Mouse (Mus musculus) intestine, embryonic 14.5 days (tissue): ENCODE measurements around the gene Spred3. TPM values are rescaled to one million over a fixed set of nuclear protein-coding genes. Genes with fewer than 3 reads are reported as not detected.
"Not testable (repeated sequence)": the region's sequence is repeated elsewhere in the genome, so short reads cannot be mapped to it uniquely, and the experiment has no call there.

Experiments
- ATAC-seq: fragments of 200-750 bp; cut with Nextera tagmentation; replicated peaks from 2 replicates; pipeline ENCODE4 v1.8.0; 2017; ENCODE audit warnings: low read depth, moderate number of reproducible peaks, moderate TSS enrichment, moderate library complexity; ENCODE audit not compliant: low FRiP score, low TSS enrichment
- DNase-seq: peaks from one replicate; pipeline ENCODE4 v3.0.0-alpha.2; 2018; ENCODE audit warnings: low spot score
- H3K27ac ChIP-seq: fragments of 300-500 bp; sonication (generic); 2 replicates; pipeline ENCODE4 v1.5.1; 2014; ENCODE audit warnings: low read depth, mild to moderate bottlenecking, control low read depth
- H3K27me3 ChIP-seq: fragments of 300-500 bp; sonication (generic); replicated peaks from 2 replicates; pipeline ENCODE4 v1.6.1; 2014; ENCODE audit warnings: low read length, control low read depth; ENCODE audit not compliant: control insufficient read depth, insufficient read depth
- H3K36me3 ChIP-seq: fragments of 300-500 bp; sonication (generic); 2 replicates; pipeline ENCODE4 v1.6.1; 2014; ENCODE audit warnings: low read length, control low read depth; ENCODE audit not compliant: control insufficient read depth, insufficient read depth
- H3K4me1 ChIP-seq: fragments of 300-500 bp; sonication (generic); replicated peaks from 2 replicates; pipeline ENCODE4 v1.6.1; 2014; ENCODE audit warnings: low read length, control low read depth, mixed read lengths; ENCODE audit not compliant: control insufficient read depth, insufficient read depth
- H3K4me2 ChIP-seq: fragments of 300-500 bp; sonication (generic); 2 replicates; pipeline ENCODE4 v1.6.1; 2014; ENCODE audit warnings: low read length
- H3K4me3 ChIP-seq: fragments of 300-500 bp; sonication (generic); 2 replicates; pipeline ENCODE4 v1.5.1; 2014; ENCODE audit warnings: low read depth, low read length, control low read depth, mixed read lengths
- H3K9ac ChIP-seq: fragments of 300-500 bp; sonication (generic); 2 replicates; pipeline ENCODE4 v1.6.1; 2014; ENCODE audit warnings: mild to moderate bottlenecking, low read length
- H3K9me3 ChIP-seq: fragments of 300-500 bp; sonication (generic); 2 replicates; pipeline ENCODE4 v1.6.1; 2016; ENCODE audit warnings: low read length, control low read depth; ENCODE audit not compliant: control insufficient read depth
- WGBS: fragments of 180-500 bp; shearing (Covaris S2); extraction: QIAGEN DNeasy Blood & Tissue Kit; methylation state at CpG from one replicate; pipeline ENCODE4 v1.1.7; 2014; 5-methylcytosine and 5-hydroxymethylcytosine counted together
- polyA plus RNA-seq: library from polyadenylated mRNA; unstranded; fragments of >200 nt; fragmentation: Nextera tagmentation; extraction: Ambion mirVana; gene quantifications from 2 replicates; pipeline ENCODE4 v1.2.1, GENCODE M21; 2014

Gene Spred3
- polyA plus RNA-seq, 1 experiment from 2014 or later: 4.7 TPM

- DNase-seq: no peak
- H3K9ac ChIP-seq: no peak overlapping the region
- no peak for ATAC-seq
- H3K9me3 ChIP-seq: no peaks in the 10 kb centered on the region
- H3K36me3 ChIP-seq: no peaks in the 10 kb centered on the region
- no peaks in the 10 kb centered on the region for H3K4me1 ChIP-seq
- no peak overlapping the region for H3K27ac ChIP-seq
- H3K27me3 ChIP-seq: no peaks in the 10 kb centered on the region
- WGBS: 92% methylated on average over 15 of the region's 15 CpGs
- no peak overlapping the region for H3K4me2 ChIP-seq
- no peak overlapping the region for H3K4me3 ChIP-seq
These were observed 21.4 kb downstream of the Spred3 start for GRCm38 (mm10) chr7:29148771-29149170.

- Histone ChIP-seq H3K9me3 (no peaks in the 10 kb centered on the region), H3K27me3 (no peaks in the 10 kb centered on the region), H3K4me1 (no peaks in the 10 kb centered on the region), H3K36me3 (no peaks in the 10 kb centered on the region), H3K27ac (no peak overlapping the region), H3K4me3 (no peak overlapping the region), H3K9ac (no peak overlapping the region), H3K4me2 (no peak overlapping the region)
- 75% methylated on average over 7 of the region's 7 CpGs for WGBS
- ATAC-seq: 0 out of 2 replicates have a peak, but pooled peaks have one; percentile 32
- DNase-seq: no peak
These were observed 23.4 kb downstream of the Spred3 start for GRCm38 (mm10) chr7:29146625-29147367.

DNA sequence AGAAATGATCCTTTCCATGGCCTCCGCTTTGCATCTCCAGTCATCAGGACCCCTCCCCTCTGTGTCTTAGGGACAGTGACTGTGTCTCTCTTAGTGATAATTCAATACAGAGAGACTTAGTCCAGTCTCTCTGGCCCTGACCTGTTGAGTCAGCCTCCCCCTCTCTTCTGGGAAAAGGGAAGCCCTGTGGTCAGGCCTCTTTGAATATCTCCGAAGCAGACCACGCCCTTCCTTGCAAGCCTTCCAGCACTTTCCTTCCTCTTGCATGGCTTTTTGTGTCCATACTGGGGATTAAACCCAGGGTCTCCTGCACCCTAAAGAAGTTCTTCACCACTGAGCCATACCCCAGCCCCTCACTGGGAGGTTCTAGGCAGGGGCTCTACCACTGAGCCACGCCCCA, 26.2 kb downstream of the Spred3 start:
- no peak for DNase-seq
- Histone ChIP-seq H3K9me3 (no peaks in the 10 kb centered on the region), H3K36me3 (no peaks in the 10 kb centered on the region), H3K27me3 (no peaks in the 10 kb centered on the region), H3K27ac (no peak overlapping the region), H3K4me2 (no peak overlapping the region), H3K9ac (no peak overlapping the region), H3K4me3 (no peak overlapping the region), H3K4me1 (no peaks in the 10 kb centered on the region)
- 84% methylated on average over 3 of the region's 4 CpGs for WGBS
- ATAC-seq: no peak

- no peak overlapping the region for H3K9ac ChIP-seq
- 76% methylated on average over 8 of the region's 8 CpGs for WGBS
- DNase-seq: no peak
- no peak overlapping the region for H3K4me2 ChIP-seq
- no peaks in the 10 kb centered on the region for H3K36me3 ChIP-seq
- no peak for ATAC-seq
- H3K4me1 ChIP-seq: no peaks in the 10 kb centered on the region
- H3K27me3 ChIP-seq: no peaks in the 10 kb centered on the region
- H3K9me3 ChIP-seq: no peaks in the 10 kb centered on the region
- H3K4me3 ChIP-seq: no peak overlapping the region
- H3K27ac ChIP-seq: no peak overlapping the region
These were observed 28.8 kb downstream of the Spred3 start for GRCm38 (mm10) chr7:29141416-29141815.

- not testable (repeated sequence) for H3K36me3 ChIP-seq, H3K27me3 ChIP-seq, H3K9me3 ChIP-seq, H3K4me1 ChIP-seq, ATAC-seq, H3K4me2 ChIP-seq, H3K9ac ChIP-seq, DNase-seq, H3K4me3 ChIP-seq, H3K27ac ChIP-seq
- WGBS: 88% methylated on average over 3 of the region's 4 CpGs
These were observed 31.0 kb downstream of the Spred3 start for GRCm38 (mm10) chr7:29139237-29139636.

DNA sequence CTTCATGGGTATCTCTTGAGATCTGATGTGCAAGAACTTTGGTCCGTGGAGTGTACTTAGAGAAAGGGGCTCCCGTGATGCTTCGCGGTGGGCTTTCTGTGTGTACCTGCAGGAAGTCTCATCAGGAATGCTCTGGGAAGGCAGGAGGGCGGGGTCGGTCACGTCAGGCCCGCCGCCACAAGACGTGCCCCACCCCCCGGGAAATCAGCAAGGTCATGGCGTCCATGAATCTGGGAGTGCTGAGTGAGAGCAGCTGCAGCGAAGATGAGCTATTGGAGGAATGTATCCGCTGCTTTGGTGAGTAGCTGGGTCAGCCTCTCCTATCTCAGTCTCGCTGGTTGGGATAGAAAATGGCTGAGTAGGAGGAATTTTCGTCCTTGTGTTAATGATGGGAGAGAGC, 32.8 kb downstream of the Spred3 start:
- Histone ChIP-seq H3K9ac (no peak overlapping the region), H3K4me2 (no peak overlapping the region), H3K4me3 (no peak overlapping the region), H3K9me3 (no peaks in the 10 kb centered on the region), H3K27ac (no peak overlapping the region), H3K27me3 (no peaks in the 10 kb centered on the region), H3K4me1 (0 out of 2 replicates have a peak, but pooled peaks cover 10% of the 10 kb centered on the region), H3K36me3 (no peaks in the 10 kb centered on the region)
- whole genome bisulfite sequencing: 39% methylated on average over 16 of the region's 16 CpGs
- ATAC-seq (no peak), DNase-seq (no peak)

DNA sequence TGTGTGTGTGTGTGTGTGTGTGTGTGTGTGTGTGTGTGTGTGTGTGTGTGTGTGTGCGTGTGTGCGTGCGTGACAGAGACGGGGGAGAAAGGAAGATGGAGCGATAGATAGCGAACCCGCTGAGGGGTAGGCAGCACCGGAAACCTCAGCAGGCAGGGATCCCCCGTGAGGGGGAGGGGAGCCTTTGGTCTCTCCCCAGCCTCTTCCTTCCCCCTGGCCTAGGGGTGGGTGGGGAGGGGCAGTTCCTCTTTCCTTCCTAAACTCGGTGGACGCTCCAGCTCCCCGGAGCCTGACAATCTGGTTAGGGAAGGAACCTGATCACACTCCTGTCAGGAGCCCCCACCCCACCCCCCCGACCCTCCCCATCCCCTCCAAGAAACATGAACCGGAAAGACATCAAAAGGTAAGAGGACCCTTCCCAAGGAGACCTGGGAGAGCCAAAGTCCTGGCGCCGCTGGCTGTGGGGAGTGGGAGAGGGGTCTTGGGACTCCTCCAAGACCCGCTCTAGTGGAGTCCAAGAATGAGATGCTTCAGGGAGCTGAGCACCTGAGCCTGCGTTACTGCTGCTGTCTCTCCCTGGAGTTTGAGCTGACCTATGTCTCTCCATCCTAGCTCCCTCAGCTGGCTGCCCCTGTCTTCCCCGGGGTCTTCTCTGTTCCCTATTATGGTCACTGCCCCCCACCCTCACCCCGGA, 35.4 kb downstream of the Spred3 start, which contains the start of gene Rasgrp4:
Rasgrp4 (plus strand) TSS at position 159 of the 694 bp plus-strand sequence.
- no peaks in the 10 kb centered on the region for H3K36me3 ChIP-seq
- no peak within 1 kb of the TSS for H3K27ac ChIP-seq
- no peaks in the 10 kb centered on the region for H3K27me3 ChIP-seq
- peak within 1 kb of the TSS; percentile 16; the same call in 1 of the 2 replicates for H3K9ac ChIP-seq
- 0 out of 2 replicates have a peak, but pooled peaks cover 10% of the 10 kb centered on the region for H3K4me1 ChIP-seq
- H3K9me3 ChIP-seq: no peaks in the 10 kb centered on the region
- peak within 1 kb of the TSS; percentile 25 for H3K4me3 ChIP-seq
- 2% methylated on average over 17 of the region's 20 CpGs for WGBS
- H3K4me2 ChIP-seq: peak within 1 kb of the TSS; percentile 49
- DNase-seq (peak; percentile 63), ATAC-seq (no peak; the same call in 1 of the 2 replicates)

DNA sequence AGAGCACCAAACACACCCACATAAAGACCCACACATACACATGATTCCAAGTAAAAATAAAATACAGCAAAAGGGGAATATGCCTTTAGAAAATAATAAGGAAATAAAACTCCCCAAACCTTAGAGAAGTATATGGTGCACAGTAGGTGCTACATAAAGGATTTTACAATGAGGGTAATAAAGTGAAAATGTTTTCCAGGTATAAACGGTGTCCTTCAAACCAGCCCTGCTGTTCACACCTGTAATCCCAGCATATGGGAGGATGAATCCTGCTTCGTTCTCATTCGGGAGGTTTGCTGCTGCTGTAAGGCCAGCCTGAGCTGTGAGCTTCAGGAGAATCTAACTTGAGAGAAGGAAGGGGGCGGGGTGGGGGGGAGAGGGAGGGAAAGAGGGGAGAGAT, 36.0 kb downstream of the Spred3 start:
- ATAC-seq (no peak), DNase-seq (no peak)
- Histone ChIP-seq H3K9me3 (no peaks in the 10 kb centered on the region), H3K9ac (no peak overlapping the region), H3K4me3 (peak overlapping the region; percentile 25; the same call in 1 of the 2 replicates), H3K36me3 (no peaks in the 10 kb centered on the region), H3K27me3 (no peaks in the 10 kb centered on the region), H3K4me2 (peak overlapping the region; percentile 49), H3K4me1 (0 out of 2 replicates have a peak, but pooled peaks cover 10% of the 10 kb centered on the region), H3K27ac (no peak overlapping the region)
- WGBS: 4% methylated on average over 3 of the region's 4 CpGs
